Mouse (Mus musculus) left cerebral cortex, adult 18-20 months (tissue): Measurements from ENCODE around the gene Plk5. TPM values are rescaled to one million over a fixed set of nuclear protein-coding genes. Genes with fewer than 3 reads are reported as not detected.
A peak's percentile ranks its signal among the peaks of the same experiment; 100 is the strongest.

Experiments
- DNase-seq, 2 experiments: peaks; one replicate each; pipeline ENCODE4 v3.0.0; 2021 to 2022; ENCODE audit warnings: low spot score in 2 of 2, mixed read lengths in 1 of 2
- long read RNA-seq, 2 experiments: library from polyadenylated mRNA; stranded (forward); transcript quantifications; one replicate each; pipeline ENCODE4 v2.0.0; 2021
- total RNA-seq, 2 experiments: library from RNA; stranded (reverse); gene quantifications; 2 replicates each; pipeline ENCODE4 v1.2.3; 2021

The Plk5 gene
- 10 to 100 TPM; 25.8 to 34.6 TPM for total RNA-seq
- long read RNA-seq, experiment 1, transcript Plk5-201 (15 exons, 2,112 nt) = minor isoform, 6 of 105 reads
- long read RNA-seq, experiment 1, transcript Plk5-202 (15 exons, 2,100 nt) = major isoform, 53 of 105 reads
- long read RNA-seq, experiment 1, partial matches to known transcripts = 13 of 105 reads
- long read RNA-seq, experiment 1, other reads (novel, unspliced or antisense) = 33 of 105 reads
- long read RNA-seq, experiment 2, transcript Plk5-202 (15 exons, 2,100 nt) = major isoform, 28 of 49 reads
- long read RNA-seq, experiment 2, partial matches to known transcripts = 5 of 49 reads
- long read RNA-seq, experiment 2, other reads (novel, unspliced or antisense) = 16 of 49 reads

DNA sequence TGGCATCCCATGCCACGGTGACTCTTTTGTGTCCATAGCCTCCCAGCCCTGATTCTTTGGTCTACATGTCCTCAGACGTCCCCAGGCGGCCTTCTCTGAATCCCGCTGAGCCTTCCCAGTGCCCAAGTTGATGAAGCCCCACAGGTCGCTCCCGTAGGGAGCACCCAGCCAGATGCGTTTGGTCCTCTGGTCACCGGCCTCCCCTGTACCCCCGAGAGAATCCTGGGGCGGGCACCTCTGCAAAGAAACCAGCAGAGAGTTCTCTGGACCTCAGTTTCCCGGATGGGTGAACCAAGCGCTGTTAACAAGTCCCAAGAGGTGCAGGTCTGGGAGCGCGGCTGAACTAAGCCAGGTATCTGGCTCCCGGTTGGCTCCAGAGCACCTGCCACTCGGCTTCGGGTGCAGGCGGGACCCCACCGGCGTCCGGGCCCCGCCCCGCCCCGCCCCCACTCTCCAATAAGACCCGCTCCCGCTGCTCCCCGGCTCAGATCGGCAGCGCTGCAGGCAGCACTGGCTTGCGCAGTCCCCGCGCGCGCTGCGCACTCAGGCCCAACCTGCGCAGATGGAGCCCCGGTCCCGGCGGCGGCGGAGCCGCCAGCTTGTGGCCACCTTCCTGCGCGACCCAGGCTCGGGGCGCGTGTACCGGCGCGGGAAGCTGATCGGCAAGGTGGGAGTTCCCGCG is at the start of gene Plk5:
Plk5 (plus strand) TSS at position 459 of the 682 bp plus-strand sequence.
- DNase-seq = peak in 1 of 2 experiments; percentile 33

DNA sequence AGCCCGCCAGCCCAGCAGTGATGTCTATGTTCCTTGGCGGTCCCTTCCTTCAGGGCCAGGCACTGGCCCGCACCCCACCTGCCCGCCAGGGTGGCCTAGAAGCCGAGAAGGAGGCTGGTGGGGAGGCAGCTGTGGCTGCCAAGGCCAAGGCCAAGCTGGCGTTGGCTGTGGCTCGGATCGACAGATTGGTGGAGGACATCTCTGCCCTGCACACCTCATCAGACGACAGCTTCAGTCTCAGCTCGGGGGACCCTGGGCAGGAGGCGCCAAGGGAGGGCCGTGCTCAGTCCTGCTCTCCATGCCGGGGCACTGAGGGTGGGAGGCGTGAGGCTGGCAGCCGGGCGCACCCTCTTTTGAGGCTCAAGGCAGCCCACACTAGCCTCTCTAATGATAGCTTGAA is 44.7 kb upstream of the Plk5 start:
- DNase-seq = no peak

DNA sequence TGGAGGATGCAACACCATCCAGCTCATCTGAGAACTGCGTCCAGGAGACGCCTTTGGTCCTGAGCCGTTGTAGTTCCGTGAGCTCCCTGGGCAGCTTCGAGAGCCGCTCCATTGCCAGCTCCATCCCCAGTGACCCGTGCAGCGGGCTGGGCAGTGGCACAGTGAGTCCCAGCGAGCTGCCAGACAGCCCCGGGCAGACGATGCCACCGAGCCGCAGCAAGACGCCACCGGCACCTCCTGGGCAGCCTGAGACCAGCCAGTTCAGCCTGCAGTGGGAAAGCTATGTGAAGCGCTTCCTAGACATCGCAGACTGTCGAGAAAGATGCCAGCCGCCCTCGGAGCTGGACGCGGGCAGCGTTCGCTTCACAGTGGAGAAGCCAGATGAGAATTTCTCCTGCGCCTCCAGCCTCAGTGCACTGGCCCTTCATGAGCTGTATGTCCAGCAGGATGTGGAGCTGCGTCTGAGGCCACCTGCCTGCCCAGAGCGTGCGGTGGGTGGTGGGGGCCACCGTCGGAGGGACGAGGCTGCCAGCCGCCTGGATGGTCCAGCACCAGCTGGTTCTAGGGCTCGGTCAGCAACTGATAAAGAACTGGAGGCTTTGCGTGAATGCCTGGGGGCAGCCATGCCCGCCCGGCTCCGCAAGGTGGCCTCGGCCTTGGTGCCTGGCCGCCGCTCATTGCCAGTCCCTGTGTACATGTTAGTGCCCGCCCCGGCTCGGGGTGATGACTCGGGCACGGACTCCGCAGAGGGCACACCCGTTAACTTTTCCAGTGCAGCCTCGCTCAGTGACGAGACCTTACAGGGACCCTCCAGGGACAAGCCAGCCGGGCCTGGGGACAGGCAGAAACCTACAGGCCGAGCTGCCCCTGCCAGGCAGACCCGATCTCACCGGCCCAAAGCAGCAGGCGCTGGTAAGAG is 43.4 kb upstream of the Plk5 start:
- DNase-seq = no peak

DNA sequence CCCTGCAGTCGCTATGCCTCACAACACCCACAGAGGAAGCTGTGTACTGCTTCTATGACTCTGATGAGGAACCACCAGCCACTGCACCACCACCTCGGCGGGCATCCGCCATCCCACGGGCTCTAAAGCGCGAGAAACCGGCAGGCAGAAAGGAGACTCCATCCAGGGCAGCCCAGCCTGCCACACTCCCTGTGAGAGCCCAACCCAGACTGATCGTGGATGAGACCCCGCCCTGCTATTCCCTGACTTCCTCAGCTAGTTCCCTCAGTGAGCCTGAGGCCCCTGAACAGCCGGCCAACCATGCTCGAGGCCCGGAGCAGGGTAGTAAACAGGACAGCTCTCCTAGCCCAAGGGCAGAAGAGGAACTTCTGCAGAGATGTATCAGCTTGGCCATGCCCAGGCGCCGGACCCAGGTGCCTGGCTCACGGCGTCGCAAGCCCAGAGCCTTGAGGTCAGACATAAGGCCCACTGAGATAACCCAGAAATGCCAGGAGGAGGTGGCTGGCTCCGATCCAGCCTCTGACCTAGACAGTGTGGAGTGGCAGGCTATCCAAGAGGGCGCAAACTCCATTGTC is 42.5 kb upstream of the Plk5 start:
- peak in 1 of 2 experiments; percentile 12 for DNase-seq

DNA sequence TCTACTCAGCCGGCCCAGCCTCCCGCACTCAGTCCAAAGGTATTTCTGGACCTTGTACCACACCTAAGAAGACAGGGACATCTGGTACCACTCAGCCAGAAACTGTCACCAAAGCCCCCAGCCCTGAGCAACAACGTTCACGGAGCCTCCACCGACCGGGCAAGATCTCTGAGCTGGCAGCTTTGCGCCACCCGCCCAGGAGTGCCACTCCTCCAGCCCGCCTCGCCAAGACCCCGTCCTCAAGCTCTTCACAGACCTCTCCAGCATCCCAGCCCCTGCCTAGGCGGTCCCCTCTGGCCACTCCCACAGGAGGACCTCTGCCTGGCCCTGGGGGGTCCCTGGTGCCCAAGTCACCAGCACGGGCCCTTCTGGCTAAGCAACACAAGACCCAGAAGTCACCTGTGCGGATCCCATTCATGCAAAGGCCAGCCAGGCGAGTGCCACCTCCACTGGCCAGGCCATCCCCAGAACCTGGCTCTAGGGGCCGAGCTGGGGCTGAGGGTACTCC is 41.7 kb upstream of the Plk5 start:
- no peak for DNase-seq

DNA sequence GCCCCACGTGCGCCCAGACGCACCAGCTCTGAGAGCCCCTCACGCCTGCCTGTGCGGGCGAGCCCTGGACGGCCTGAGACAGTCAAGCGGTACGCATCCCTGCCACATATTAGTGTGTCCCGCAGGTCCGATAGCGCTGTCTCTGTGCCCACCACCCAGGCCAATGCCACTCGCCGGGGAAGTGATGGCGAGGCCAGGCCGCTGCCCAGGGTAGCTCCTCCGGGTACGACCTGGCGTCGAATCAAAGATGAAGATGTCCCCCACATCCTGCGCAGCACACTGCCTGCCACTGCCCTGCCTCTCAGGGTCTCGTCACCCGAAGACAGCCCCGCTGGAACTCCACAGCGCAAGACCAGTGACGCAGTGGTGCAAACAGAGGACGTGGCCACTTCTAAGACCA is 40.9 kb upstream of the Plk5 start:
- DNase-seq = no peak

DNA sequence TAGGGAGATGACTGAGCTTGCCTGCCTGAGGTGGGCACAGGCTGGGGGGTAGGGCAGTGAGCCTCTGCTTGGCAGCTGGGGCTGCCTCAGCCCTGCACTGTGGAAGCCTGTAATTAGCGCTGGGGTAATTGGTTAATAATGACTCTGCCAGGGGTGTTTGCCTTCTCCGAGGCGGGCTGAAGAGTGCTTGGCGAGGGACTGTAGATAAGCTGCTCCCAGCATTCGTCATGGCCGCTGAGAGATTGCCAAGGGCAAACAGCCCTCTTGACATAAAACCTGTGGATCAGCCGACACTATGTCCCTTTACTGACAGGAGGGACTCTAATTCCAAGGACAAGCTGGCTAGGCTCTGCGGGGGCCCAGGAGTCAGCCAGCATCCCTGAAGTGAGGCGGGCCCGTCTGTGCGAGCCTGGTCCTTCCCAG is 39.9 kb upstream of the Plk5 start:
- peak in 1 of 2 experiments; percentile 20 for DNase-seq

DNA sequence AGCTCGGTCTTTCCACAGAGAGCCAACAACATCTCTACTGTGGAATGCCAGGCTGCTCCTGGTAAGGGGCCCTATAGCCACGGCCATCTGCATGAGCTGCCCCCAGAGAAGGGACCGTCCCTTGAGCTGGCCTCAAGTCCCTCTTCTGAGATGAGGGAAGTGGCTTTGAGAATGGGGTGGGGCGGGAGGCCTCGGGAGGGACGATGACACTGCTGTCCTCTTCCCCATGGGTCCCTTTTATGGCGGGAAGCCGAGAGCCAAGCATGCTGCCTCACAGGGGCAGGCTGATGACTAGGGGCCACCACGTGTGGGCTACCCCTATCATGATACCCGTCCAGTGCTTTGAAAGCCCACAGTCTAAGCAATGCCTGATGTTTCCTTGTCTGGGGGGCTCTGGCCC is 39.2 kb upstream of the Plk5 start:
- DNase-seq = no peak

DNA sequence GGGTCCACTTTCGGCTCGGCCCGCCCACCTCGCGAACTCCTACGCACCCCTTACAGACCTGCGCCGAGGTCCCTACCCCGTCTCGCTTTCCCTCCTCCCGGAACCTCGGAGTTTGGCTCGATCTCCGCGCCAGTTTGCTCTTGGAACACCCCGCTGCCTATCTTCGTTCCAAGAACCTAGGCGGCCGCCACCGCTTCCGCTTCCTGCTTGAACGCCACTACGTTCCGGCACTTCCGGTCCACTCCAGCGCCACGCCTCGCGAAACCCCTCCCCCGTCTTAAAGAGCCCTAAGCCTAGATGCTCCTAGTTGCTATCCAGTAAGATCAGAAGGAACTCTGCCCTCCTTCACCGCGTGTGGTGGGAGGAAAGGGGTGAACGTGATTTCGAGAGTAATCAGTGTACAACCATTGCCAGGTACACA is 35.9 kb upstream of the Plk5 start, which contains the start of gene 2310011J03Rik:
2310011J03Rik (minus strand) TSS at position 198 of the 421 bp plus-strand sequence.
- peak; percentile 92 to 95 for DNase-seq

DNA sequence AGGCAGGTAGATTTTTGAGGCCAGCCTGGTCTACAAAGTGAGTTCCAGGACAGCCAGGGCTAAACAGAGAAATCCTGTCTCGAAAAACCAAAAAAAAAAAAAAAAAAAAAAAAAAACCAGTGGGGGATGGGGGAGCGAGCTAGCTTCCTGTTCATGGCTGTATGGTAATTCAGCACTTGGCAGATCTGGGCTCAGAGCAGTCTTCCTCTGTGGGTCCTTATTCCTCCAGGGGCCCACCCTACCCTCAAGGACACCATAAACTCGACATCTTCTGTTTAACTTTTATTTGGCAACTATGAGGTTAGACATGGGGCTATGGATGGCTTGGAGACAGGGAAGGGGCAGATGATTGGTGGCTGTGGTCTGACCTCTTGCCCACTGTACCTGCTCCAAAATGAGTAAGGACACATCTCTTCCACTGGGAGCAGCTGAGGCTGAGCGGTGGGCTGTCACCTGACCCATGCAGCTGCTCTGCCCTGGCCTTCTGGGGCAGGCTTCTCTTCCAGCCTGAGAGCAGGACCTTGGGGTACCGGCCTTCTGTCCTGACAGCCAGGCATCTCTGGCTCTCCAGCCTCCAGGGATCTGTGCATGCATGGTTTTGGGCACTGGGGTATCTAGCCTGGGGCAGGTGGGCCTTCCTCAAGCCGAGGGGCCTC is 35.1 kb upstream of the Plk5 start:
- no peak for DNase-seq

DNA sequence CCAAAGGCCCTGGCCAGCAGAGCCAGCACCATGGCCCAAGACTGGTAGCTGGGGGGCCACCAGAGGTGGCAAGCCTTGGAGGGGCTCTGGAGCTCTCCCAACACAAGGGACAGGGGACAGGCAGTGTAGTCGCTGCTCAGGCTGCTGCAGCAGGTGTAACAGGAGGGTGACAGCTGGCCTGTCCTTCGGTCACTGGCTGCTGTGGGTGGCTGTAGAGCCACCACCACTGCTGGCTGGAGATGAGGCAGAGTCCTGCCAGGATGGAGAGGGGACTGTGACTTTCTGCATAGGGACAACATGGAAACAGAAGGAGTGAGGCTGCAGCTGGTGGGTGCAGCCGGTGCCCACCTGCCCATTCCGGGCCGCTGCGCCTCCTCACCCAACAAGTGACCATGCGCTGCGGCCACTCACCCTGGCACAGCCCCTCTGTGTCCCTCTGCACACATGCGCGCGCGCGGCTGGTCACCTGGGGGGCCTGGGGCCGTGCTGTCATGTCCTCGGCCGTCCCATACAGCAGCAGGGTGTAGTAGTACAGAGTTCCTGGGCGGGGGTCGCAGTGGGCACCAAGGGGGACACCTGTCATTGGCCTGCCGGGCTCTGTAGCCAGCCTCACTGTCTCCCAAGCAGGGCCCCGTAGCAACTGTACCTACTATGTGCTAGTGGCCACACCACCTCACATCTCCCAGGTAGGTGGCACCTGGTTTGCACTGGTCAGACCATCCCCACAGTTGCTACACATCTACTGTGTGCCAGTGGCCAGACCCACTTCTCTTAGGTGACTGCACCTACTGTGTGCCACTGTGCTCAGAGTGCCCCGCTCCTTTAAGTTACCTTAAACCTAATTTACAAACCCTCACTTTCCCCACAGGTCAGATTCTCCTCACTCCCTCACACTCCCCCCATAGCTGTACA is 34.3 kb upstream of the Plk5 start:
- DNase-seq = no peak

DNA sequence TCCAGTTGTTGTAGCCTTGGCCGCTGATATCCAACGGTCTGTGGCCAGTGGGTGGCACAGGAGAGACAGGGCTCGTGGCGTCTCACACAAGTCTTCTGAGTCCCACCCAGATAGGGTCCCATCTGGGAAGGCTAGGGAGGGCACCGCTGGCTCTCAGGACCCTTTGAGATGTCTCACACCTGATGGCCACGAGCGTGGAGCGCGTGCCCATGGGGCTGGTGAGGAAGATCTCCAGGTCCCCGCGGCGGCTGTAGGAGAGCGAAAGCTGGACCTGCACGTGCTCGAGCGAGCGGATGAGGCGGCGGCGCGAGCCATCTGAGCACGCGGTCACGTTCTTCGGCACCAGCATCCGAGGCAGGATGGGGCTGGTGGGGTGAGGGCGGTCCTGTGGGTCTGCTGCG is 33.4 kb upstream of the Plk5 start:
- DNase-seq = no peak

DNA sequence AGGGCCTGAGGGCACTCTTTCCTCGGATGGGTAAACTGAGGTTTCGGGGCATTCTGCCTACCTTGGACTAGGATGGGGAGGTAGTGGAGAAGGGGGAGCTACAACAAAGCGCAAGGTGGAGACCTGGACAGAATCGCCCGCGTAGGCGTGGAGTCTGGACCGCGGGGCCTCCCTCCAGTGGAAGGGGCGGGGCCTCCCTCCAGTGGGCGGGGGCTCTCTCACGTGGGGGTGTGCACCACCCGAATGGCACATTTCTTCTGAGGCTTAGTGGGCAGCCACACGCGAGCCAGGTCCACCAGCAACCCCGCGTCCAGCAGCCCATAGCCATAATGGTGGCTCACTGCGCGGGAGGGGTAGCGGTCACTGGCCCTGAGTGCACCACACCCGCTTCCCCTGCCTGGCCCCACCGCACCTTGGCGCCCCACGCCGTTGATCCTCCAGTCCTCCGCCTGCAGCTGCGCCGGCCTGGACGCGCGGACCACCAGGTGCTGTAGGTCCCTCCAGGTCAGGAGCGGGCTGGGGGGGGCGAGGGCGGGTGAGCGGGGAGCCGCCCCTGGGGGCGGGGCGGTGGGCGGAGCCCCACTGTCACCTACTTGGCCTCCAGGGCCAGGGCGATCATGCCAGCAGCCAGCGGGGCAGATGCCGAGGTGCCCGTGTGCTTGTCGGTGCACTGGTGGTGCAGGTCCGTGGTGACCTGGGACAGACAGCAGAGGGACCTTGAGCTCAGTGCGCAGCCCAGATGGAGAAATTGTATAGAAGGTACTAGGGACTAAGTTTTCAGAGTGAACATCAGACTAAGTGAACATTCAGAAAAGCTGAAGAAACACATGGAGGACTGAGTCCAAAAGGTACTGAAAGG is 32.8 kb upstream of the Plk5 start:
- DNase-seq = peak in 1 of 2 experiments; percentile 50

DNA sequence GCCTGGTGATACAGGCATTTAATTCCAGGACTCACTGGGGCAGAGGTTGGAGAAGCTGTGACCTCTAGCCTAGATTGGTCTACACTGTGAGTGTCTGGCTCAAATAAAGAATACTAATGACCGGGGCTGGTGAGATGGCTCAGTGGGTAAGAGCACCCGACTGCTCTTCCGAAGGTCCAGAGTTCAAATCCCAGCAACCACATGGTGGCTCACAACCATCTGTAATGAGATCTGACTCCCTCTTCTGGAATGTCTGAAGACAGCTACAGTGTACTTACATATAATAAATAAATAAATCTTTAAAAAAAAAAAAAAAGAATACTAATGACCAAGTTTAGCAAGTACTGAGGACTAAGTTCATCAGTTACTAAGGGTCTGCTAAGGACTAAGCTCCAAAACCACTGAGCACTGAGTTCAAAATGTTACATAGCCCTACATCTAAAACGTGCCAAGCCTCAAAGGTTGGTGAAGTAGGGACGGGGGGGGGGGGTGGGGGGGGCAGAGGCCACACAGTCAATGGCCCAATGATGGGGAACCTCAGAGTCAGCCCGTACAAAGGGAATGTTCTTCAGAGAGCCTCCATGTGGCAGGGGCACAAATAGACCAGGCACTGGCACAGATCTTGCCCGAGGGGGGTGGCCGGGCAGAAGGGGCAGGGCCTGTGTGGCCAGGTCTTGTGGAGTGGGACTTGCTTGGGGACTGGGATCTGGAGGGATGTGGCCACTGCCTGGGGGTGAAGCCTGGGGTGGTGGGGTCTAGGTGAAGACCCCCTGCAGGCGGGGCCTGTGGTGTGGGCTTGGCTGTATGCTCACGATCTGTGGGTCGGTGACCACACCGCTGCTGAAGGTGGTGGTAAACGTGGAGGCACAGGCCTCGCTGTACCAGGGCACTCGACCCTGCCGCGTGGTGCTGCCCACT is 31.9 kb upstream of the Plk5 start:
- DNase-seq = no peak

DNA sequence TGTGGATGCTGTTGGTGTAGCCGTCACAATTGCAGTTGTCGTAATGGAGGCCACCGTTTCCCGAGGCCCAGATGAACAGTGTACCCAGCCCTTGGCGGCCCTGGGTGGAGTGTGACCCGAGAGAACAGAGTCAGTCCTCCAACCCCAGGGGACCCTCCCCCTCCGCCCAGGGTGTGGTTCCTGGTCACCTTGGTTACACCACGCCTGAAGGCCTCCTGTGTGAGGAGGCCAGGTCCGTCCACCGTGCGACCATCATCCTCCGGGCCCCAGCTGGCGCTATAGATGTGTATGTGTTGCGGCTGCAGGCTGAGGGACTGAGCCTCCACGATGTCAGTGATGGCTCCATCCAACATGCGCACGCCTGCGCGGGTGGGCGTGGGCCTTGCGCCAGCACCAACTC is 31.2 kb upstream of the Plk5 start:
- DNase-seq = no peak

DNA sequence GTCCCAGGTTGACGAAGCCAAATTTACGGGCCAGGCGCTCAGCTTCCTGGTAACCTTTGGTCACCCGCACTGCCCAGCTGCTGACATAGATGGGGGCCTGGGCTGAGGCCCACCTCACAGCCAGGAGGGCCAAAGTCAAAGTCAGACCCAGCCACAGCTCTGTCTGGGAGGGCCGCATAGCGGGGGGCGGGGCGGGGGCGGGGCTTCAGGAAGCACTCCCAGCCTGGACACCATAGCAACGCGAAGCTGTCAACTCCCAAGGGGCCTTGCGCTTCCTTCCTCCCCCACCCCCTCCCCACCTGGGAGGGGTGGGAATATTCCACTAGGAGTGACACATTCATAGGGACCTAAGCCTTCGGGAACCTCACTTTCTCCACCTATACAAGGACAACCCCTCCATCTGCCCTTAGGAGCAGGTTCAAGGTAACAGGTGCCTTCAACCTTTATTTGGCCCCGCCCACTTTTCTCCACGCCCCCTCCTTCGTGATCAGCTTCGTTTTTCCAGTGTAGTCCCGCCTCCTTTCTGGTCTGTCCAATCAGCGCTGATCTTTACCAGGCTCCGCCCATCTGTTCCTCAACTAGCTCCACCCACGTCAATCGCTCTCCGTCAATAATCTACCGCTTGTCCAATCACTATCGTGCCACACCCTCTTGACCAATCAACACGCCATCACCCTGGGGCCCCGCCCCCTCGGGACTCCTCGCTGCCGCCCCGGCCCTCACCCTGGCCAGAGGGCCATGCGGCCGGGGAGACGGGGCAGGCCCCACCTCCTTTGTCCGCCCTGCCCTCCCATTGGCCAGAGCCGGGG is 26.8 kb upstream of the Plk5 start, which contains the start of the genes Pcsk4 and Reep6:
Pcsk4 (minus strand) TSS at position 226 of the 809 bp plus-strand sequence.
Reep6 (plus strand) TSS at position 681 of the 809 bp plus-strand sequence.
- peak; percentile 85 to 92 for DNase-seq
